Mouse (Mus musculus) testis, adult 2 months (tissue): ENCODE data around the gene Tbc1d1. TPM values are rescaled to one million over a fixed set of nuclear protein-coding genes. Genes with fewer than 3 reads are reported as not detected.
"Not testable (repeated sequence)": the region's sequence is repeated elsewhere in the genome, so short reads cannot be mapped to it uniquely, and the experiment has no call there.

ENCODE experiments used
- H3K27ac ChIP-seq: fragments of 200-500 bp; 2 replicates; pipeline ENCODE4 v1.5.1; 2012; ENCODE audit warnings: low read depth, low read length; ENCODE audit not compliant: control insufficient read depth, insufficient read depth
- H3K27me3 ChIP-seq: fragments of 200-500 bp; 2 replicates; pipeline ENCODE4 v1.6.1; 2012; ENCODE audit warnings: mild to moderate bottlenecking, low read length, moderate library complexity; ENCODE audit not compliant: control insufficient read depth, insufficient read depth
- H3K36me3 ChIP-seq: fragments of 200-500 bp; 2 replicates; pipeline ENCODE4 v1.6.1; 2012; ENCODE audit warnings: mild to moderate bottlenecking, low read length; ENCODE audit not compliant: control insufficient read depth, insufficient read depth
- H3K4me1 ChIP-seq: fragments of 200-500 bp; 2 replicates; pipeline ENCODE4 v1.6.1; 2012; ENCODE audit warnings: low read length; ENCODE audit not compliant: control insufficient read depth, insufficient read depth
- H3K4me3 ChIP-seq: fragments of 200-500 bp; 2 replicates; pipeline ENCODE4 v1.5.1; 2012; ENCODE audit warnings: low read depth, mild to moderate bottlenecking, low read length, moderate library complexity, mixed read lengths; ENCODE audit not compliant: control insufficient read depth
- CTCF ChIP-seq: fragments of 200-500 bp; IDR thresholded peaks from 2 replicates; pipeline ENCODE4 v1.5.1; 2012; ENCODE audit warnings: low read depth, mild to moderate bottlenecking, inconsistent platforms, low read length, moderate library complexity; ENCODE audit not compliant: control insufficient read depth, insufficient read depth, insufficient replicate concordance
- POLR2A ChIP-seq: fragments of 200-500 bp; IDR thresholded peaks from 2 replicates; pipeline ENCODE4 v1.6.1; 2012; ENCODE audit warnings: low read depth, mild to moderate bottlenecking, inconsistent platforms, low read length, moderate library complexity; ENCODE audit not compliant: control insufficient read depth
- polyA plus RNA-seq: library from polyadenylated mRNA; depleted of rRNA; stranded (reverse); fragments of >200 nt; gene quantifications from 2 replicates; pipeline ENCODE4 v1.2.3, GENCODE M21; 2012

Tbc1d1 gene
- polyA plus RNA-seq, 1 experiment, result 37.8 TPM

GRCm38 (mm10) chr5:64360147-64360875, 204.2 kb downstream of the Tbc1d1 start:
- TF ChIP-seq POLR2A, result no peak
- TF ChIP-seq CTCF, result no peak
- no peak overlapping the region; the same call in 1 of the 2 replicates for H3K27ac ChIP-seq
- no peaks in the 10 kb centered on the region for H3K27me3 ChIP-seq
- 0 out of 2 replicates have a peak overlapping the region, but pooled peaks have one; percentile 21 for H3K4me3 ChIP-seq
- H3K4me1 ChIP-seq, result peaks cover 3% of the 10 kb centered on the region; the same call in 1 of the 2 replicates
- H3K36me3 ChIP-seq, result no peaks in the 10 kb centered on the region

DNA sequence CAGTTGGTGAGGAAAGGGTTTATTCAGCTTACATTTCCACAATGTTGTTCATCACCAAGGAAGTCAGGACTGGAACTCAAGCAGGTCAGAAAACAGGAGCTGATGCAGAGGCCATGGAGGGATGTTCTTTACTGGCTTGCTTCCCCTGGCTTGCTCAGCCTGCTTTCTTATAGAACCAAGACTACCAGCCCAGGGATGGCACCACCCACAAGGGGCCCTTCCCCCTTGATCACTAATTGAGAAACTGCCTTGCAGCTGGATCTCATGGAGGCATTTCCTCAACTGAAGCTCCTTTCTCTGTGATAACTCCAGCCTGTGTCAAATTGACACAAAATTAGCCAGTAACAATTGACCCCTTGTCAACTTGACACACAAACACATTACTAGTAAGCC, 204.8 kb downstream of the Tbc1d1 start:
- H3K27ac ChIP-seq, H3K4me1 ChIP-seq: not testable (repeated sequence)

DNA sequence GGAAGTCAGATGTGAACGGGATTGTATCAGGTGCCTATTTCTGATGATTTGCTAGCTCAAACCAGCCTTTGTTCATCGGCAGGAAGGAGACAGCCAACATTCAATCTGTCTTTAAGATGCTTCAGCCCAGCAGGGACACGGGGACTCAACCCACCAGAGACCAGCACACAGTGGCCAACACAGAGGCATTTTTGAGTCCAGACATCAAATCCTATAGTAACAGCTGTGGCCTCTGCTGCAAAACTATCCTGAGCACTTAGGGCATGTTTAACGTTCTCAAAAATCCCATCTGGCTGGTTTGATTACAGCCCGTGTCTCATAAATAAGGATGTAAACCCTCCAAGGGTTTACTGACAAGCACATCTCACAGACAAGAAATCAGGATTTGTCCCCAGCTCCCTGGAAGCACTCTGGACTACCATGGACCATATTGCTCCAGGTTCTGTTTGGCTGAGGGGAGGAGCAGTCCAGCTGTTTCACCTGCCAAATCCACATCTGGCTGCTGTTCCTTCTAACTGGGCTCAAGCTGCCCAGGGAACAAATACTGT, 207.8 kb downstream of the Tbc1d1 start:
- Histone ChIP-seq H3K27ac (no peak overlapping the region), H3K36me3 (no peaks in the 10 kb centered on the region), H3K4me3 (no peak overlapping the region), H3K4me1 (peaks cover 3% of the 10 kb centered on the region; the same call in 1 of the 2 replicates), H3K27me3 (no peaks in the 10 kb centered on the region)
- TF ChIP-seq POLR2A (no peak), CTCF (no peak)

More for the DNA sequence above, 204.8 kb downstream of the Tbc1d1 start:
- H3K4me3 ChIP-seq, H3K36me3 ChIP-seq, H3K27me3 ChIP-seq: not testable (repeated sequence)

- Histone ChIP-seq H3K27ac (no peak overlapping the region), H3K4me1 (no peaks in the 10 kb centered on the region), H3K27me3 (no peaks in the 10 kb centered on the region), H3K36me3 (no peaks in the 10 kb centered on the region), H3K4me3 (no peak overlapping the region)
- TF ChIP-seq CTCF (no peak), POLR2A (no peak)
These were observed 208.5 kb downstream of the Tbc1d1 start for GRCm38 (mm10) chr5:64364432-64365125.

GRCm38 (mm10) chr5:64365187-64366066, 209.3 kb downstream of the Tbc1d1 start:
- Histone ChIP-seq H3K36me3 (no peaks in the 10 kb centered on the region), H3K4me3 (no peak overlapping the region), H3K27ac (no peak overlapping the region), H3K4me1 (no peaks in the 10 kb centered on the region), H3K27me3 (no peaks in the 10 kb centered on the region)
- TF ChIP-seq CTCF (no peak), POLR2A (no peak)

- Histone ChIP-seq H3K4me1 (no peaks in the 10 kb centered on the region), H3K36me3 (no peaks in the 10 kb centered on the region), H3K27ac (no peak overlapping the region), H3K4me3 (peak overlapping the region; percentile 9; the same call in 1 of the 2 replicates), H3K27me3 (no peaks in the 10 kb centered on the region)
- no peak for TF ChIP-seq POLR2A
- TF ChIP-seq CTCF, result no peak
These were observed 210.0 kb downstream of the Tbc1d1 start for GRCm38 (mm10) chr5:64366113-64366512.

GRCm38 (mm10) chr5:64367426-64367825, 211.3 kb downstream of the Tbc1d1 start:
- Histone ChIP-seq H3K27ac (no peak overlapping the region), H3K4me3 (no peak overlapping the region), H3K4me1 (no peaks in the 10 kb centered on the region), H3K27me3 (no peaks in the 10 kb centered on the region), H3K36me3 (no peaks in the 10 kb centered on the region)
- no peak for TF ChIP-seq CTCF
- no peak for TF ChIP-seq POLR2A
